Mouse (Mus musculus) CH12.LX (cell line): ENCODE results near the gene Htra1.

Experiments used
- BHLHE40 ChIP-seq: IDR thresholded peaks from 2 replicates; pipeline ENCODE4 v1.6.1; 2011; ENCODE audit warnings: mild to moderate bottlenecking, low read depth, low read length, improper control_type of control experiment
- CTCF ChIP-seq, 2 experiments: IDR thresholded peaks in 1 of 2; conservative IDR thresholded peaks in 1 of 2; 2 replicates each; pipeline ENCODE4 v1.5.1; 2011 to 2012; ENCODE audit warnings: low read depth in 2 of 2, low read length in 2 of 2, improper control_type of control experiment in 1 of 2, inconsistent platforms in 1 of 2, mild to moderate bottlenecking in 1 of 2, moderate library complexity in 1 of 2
- EP300 ChIP-seq: IDR thresholded peaks from 2 replicates; pipeline ENCODE4 v1.6.1; 2011; ENCODE audit warnings: low read length, improper control_type of control experiment
- PAX5 ChIP-seq: IDR thresholded peaks from 2 replicates; pipeline ENCODE4 v1.6.1; 2012; ENCODE audit warnings: low read length, inconsistent platforms, mixed read lengths
- POLR2A ChIP-seq: IDR thresholded peaks from 2 replicates; pipeline ENCODE4 v1.6.1; 2011; ENCODE audit warnings: low read depth, mild to moderate bottlenecking, improper control_type of control experiment, low read length

DNA sequence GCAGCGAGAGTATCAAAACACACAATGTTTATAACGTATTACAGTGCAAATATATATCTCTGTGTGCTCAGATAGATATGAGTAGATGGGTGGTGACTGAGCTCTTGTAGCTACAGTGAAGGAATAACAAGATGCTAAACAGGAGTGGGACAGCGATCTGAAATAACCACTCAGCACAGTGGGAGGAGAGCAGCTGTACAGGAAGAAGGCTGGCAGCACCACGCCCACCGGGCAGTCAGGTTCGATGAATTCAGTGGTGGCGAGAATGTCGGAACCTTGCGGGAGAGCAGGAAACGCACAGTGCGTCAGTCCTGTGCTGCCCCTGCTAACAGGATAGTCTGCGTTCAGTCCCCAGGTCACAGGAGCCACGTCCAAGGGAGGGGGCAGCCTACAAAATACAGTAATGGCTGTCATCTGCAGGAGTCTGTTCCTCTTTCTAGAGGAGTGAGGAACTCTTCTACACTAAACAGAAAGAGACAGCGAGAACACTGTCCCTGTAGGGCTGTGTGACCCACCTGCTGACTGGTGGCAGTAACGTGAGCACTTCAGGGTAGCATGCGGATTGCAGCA is 32.3 kb upstream of the Htra1 start:
- TF ChIP-seq CTCF (conservative IDR thresholded peaks at IDR 0.05 in 1 of 2, IDR thresholded peaks at IDR 0.05 in 1 of 2; ENCODE audit: low read depth in 2 of 2, low read length in 2 of 2) (no peak), POLR2A (no peak), PAX5 (no peak), EP300 (no peak), BHLHE40 (no peak)
